Mouse (Mus musculus): Measurements from ENCODE around the gene Mip. TPM values are rescaled to one million over a fixed set of nuclear protein-coding genes. Genes with fewer than 3 reads are reported as not detected.
"Not testable (repeated sequence)": the region's sequence is repeated elsewhere in the genome, so short reads cannot be mapped to it uniquely, and the experiment has no call there.

Mip gene
- polyA plus RNA-seq, 1 experiment = not detected

DNA sequence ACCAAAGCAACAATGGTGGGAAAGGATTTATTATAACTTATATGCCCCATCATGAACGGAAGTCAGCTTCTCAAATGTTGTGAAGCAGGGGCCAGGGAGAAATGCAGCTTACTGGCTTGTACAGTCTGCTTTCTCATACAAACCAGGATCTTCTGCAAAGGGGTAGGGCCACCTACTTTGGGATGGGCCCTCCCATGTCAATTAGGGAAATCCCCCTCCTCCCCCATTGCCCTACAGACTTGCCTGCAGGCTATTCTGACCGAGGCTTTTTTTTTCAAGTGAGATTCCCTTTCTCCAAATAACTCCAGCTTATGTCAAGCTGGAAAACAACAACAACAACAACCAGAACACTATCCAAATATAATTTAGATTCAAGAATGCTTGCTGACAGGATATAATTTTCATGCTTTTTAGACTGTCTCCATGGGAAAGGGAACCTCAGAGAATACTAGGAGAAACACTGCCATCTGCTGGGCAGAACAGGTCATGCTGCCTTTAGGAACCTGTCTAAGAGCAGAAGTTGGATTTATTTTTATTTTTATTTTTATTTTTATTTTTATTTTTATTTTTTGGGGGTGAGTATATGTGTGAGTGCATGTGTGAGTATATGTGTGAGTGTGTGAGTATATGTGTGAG is 37.3 kb upstream of the Mip start:
- WGBS = 52% methylated on average over 2 of the region's 2 CpGs
- Histone ChIP-seq H3K4me3 (replicated peaks; ENCODE audit: control insufficient read depth, low read depth, low read length) (no peak overlapping the region), H3K4me1 (ENCODE audit: control insufficient read depth, insufficient read depth, low read length) (no peaks in the 10 kb centered on the region; the same call in 1 of the 2 replicates), H3K27ac (ENCODE audit: control insufficient read depth, insufficient read depth, low read depth, low read length, poor library complexity) (no peak overlapping the region)
- TF ChIP-seq CTCF (IDR thresholded peaks at IDR 0.05; ENCODE audit: control insufficient read depth, insufficient read depth, low read length) = peak; percentile 34
- TF ChIP-seq POLR2A (IDR thresholded peaks at IDR 0.05; ENCODE audit: borderline replicate concordance, control insufficient read depth, low read depth, low read length) = no peak

DNA sequence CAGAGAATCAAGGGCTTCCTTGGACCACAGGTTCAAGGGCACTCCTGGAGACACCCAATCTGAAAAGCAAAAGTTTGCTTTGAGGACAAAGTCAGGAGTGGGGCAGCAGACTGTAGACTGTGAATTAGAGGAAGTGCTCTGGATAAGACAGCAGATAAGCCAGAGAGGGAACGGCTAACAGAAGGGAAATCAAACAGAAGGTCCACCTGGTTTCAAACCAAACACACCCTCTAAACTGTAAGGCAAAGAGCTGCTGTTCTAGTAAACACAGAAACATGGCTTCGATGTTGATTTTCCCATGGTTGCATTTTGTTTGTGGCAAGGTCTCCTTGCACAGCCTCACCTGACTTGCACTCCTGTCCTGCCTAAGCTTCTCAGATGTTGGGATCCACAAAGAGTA is 34.2 kb upstream of the Mip start:
- no peak overlapping the region for H3K4me3 ChIP-seq (replicated peaks; ENCODE audit: control insufficient read depth, low read depth, low read length)
- TF ChIP-seq POLR2A (IDR thresholded peaks at IDR 0.05; ENCODE audit: borderline replicate concordance, control insufficient read depth, low read depth, low read length) (no peak), CTCF (IDR thresholded peaks at IDR 0.05; ENCODE audit: control insufficient read depth, insufficient read depth, low read length) (no peak)
- WGBS = 38% methylated on average over 2 of the region's 2 CpGs
- H3K27ac ChIP-seq (ENCODE audit: control insufficient read depth, insufficient read depth, low read depth, low read length, poor library complexity) = no peak overlapping the region
- peaks cover 2% of the 10 kb centered on the region; the same call in 1 of the 2 replicates for H3K4me1 ChIP-seq (ENCODE audit: control insufficient read depth, insufficient read depth, low read length)

GRCm38 (mm10) chr10:128192030-128192766 is 33.4 kb upstream of the Mip start:
- H3K4me1 ChIP-seq (ENCODE audit: control insufficient read depth, insufficient read depth, low read length); H3K27ac ChIP-seq (ENCODE audit: control insufficient read depth, insufficient read depth, low read depth, low read length, poor library complexity); H3K4me3 ChIP-seq (replicated peaks; ENCODE audit: control insufficient read depth, low read depth, low read length): not testable (repeated sequence)
- 80% methylated on average over 3 of the region's 3 CpGs for WGBS

GRCm38 (mm10) chr10:128193113-128193512 is 32.5 kb upstream of the Mip start:
- Histone ChIP-seq H3K27ac (ENCODE audit: control insufficient read depth, insufficient read depth, low read depth, low read length, poor library complexity) (no peak overlapping the region), H3K4me3 (replicated peaks; ENCODE audit: control insufficient read depth, low read depth, low read length) (no peak overlapping the region), H3K4me1 (ENCODE audit: control insufficient read depth, insufficient read depth, low read length) (peaks cover 2% of the 10 kb centered on the region; the same call in 1 of the 2 replicates)
- TF ChIP-seq CTCF (IDR thresholded peaks at IDR 0.05; ENCODE audit: control insufficient read depth, insufficient read depth, low read length) = no peak
- TF ChIP-seq POLR2A (IDR thresholded peaks at IDR 0.05; ENCODE audit: borderline replicate concordance, control insufficient read depth, low read depth, low read length) = no peak
- 91% methylated on average over 6 of the region's 6 CpGs for WGBS

- under 1% methylated on average over 46 of the region's 46 CpGs for WGBS
- TF ChIP-seq CTCF (IDR thresholded peaks at IDR 0.05; ENCODE audit: control insufficient read depth, insufficient read depth, low read length) (no peak), POLR2A (IDR thresholded peaks at IDR 0.05; ENCODE audit: borderline replicate concordance, control insufficient read depth, low read depth, low read length) (peak; percentile 18; the same call in 1 of the 2 replicates)
- H3K27ac ChIP-seq (ENCODE audit: control insufficient read depth, insufficient read depth, low read depth, low read length, poor library complexity) = no peak within 1 kb of the TSS
- peak within 1 kb of the TSS; percentile 54 for H3K4me3 ChIP-seq (replicated peaks; ENCODE audit: control insufficient read depth, low read depth, low read length)
- H3K4me1 ChIP-seq (ENCODE audit: control insufficient read depth, insufficient read depth, low read length) = peaks cover 2% of the 10 kb centered on the region; the same call in 1 of the 2 replicates
Measured at GRCm38 (mm10) chr10:128194024-128194550, 31.6 kb upstream of the Mip start, which contains the start of gene Gls2. Gls2 (plus strand) TSS chr10:128194457.

DNA sequence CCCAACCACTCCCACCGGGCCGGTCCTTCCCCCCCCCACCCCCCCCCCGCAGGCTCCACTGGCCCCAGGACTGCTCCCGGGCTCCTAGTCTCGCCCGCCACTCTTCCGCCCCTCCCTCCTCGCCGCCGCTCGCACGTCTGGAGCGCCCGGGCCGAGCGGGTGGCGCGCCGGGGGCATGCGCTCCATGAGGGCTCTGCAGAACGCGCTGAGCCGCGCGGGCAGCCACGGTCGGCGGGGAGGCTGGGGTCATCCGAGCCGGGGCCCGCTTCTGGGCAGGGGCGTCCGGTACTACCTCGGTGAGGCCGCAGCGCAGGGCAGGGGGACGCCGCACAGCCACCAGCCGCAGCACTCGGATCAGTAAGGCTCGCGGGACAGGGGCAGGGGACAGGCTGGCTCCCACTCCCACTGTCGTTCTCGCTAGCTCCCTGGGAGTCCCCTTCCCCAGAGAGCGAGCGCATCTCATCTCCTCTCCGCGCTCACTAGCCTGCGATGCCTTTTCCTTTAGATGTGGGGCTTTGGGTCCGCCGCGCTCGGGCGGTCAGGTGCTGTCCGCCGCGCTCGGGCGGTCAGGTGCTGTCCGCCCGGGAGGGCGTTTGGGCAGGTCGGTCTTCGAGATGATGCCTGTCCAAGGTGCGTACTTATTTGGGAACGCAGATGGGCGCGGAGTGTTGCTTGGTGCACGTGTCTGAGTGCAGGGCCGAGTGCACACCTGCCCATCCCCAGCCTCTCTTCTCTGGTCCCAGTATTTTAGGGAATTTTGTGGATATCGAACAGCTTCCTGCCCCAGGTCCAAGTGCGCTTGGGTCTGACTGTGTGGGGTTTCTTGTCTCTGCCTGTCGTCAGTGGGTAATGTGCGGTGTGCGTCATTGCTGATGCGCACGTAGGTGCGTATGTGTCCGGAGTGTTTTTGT is 30.8 kb upstream of the Mip start:
- 2% methylated on average over 77 of the region's 79 CpGs for WGBS
- Histone ChIP-seq H3K27ac (ENCODE audit: control insufficient read depth, insufficient read depth, low read depth, low read length, poor library complexity) (no peak overlapping the region), H3K4me1 (ENCODE audit: control insufficient read depth, insufficient read depth, low read length) (peaks cover 2% of the 10 kb centered on the region; the same call in 1 of the 2 replicates), H3K4me3 (replicated peaks; ENCODE audit: control insufficient read depth, low read depth, low read length) (peak overlapping the region; percentile 54)
- no peak for TF ChIP-seq CTCF (IDR thresholded peaks at IDR 0.05; ENCODE audit: control insufficient read depth, insufficient read depth, low read length)
- TF ChIP-seq POLR2A (IDR thresholded peaks at IDR 0.05; ENCODE audit: borderline replicate concordance, control insufficient read depth, low read depth, low read length) = no peak

GRCm38 (mm10) chr10:128201856-128202255 is 23.8 kb upstream of the Mip start:
- TF ChIP-seq POLR2A (IDR thresholded peaks at IDR 0.05; ENCODE audit: borderline replicate concordance, control insufficient read depth, low read depth, low read length) (no peak), CTCF (IDR thresholded peaks at IDR 0.05; ENCODE audit: control insufficient read depth, insufficient read depth, low read length) (no peak)
- Histone ChIP-seq H3K4me3 (replicated peaks; ENCODE audit: control insufficient read depth, low read depth, low read length) (no peak overlapping the region), H3K27ac (ENCODE audit: control insufficient read depth, insufficient read depth, low read depth, low read length, poor library complexity) (no peak overlapping the region), H3K4me1 (ENCODE audit: control insufficient read depth, insufficient read depth, low read length) (no peaks in the 10 kb centered on the region)
- WGBS = 85% methylated on average over 6 of the region's 6 CpGs

- TF ChIP-seq CTCF (IDR thresholded peaks at IDR 0.05; ENCODE audit: control insufficient read depth, insufficient read depth, low read length) (no peak), POLR2A (IDR thresholded peaks at IDR 0.05; ENCODE audit: borderline replicate concordance, control insufficient read depth, low read depth, low read length) (no peak)
- WGBS = 80% methylated on average over 15 of the region's 15 CpGs
- Histone ChIP-seq H3K4me3 (replicated peaks; ENCODE audit: control insufficient read depth, low read depth, low read length) (no peak overlapping the region), H3K4me1 (ENCODE audit: control insufficient read depth, insufficient read depth, low read length) (no peaks in the 10 kb centered on the region), H3K27ac (ENCODE audit: control insufficient read depth, insufficient read depth, low read depth, low read length, poor library complexity) (no peak overlapping the region)
Measured at GRCm38 (mm10) chr10:128204941-128205340, 20.7 kb upstream of the Mip start.

Measured in bone marrow, adult 2 months (tissue).